Mouse (Mus musculus) neural tube, postnatal 0 days (tissue): Measurements from ENCODE around the gene Zgpat. TPM values are rescaled to one million over a fixed set of nuclear protein-coding genes. Genes with fewer than 3 reads are reported as not detected.

Source experiments
- polyA plus RNA-seq: library from polyadenylated mRNA; unstranded; fragments of >200 nt; fragmentation: Nextera tagmentation; extraction: Ambion mirVana; gene quantifications from 2 replicates; pipeline ENCODE4 v1.2.1, GENCODE M21; 2015

Gene Zgpat
- 42.7 and 53.2 TPM in 2 replicates for polyA plus RNA-seq

DNA sequence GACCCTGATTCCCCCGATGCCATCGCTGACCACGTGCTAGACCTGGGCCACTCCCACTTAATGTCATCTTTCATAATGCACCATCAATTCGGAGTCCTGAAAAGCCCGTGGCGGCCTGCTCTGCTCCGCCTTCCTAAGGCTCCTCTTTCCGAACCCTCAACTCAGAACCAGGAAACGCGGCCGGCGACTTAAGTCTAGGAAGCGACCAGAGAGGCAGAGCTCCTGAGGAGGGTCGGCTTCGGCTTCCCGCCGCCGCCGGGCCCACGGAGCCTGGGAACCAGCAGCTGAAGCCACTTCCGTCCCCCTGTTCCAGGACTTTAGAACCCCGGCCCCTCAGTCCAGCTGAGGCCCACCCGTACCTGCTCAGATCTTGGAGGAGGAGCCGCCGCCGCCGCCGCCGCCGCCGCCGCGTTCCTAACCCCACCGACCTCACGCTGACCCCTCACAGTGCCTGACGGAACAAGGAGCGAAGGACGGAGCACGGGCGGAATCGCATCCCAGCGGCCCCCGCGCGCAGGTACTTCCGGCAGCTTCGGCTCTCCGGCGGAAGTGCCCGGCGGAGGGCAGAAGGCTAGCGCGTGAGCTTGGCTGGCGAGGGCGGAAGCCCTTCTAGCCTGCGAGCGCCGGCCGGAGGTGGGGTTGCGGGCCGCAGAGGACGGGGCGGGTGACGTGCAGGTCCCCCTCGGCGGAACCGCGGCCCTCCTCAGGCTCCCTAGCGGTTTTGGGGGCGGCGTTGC is at the start of gene Zgpat, which contains the start of gene Arfrp1:
TSS of gene Zgpat (plus strand) at position 69 of the 737 bp plus-strand sequence.
TSS of gene Arfrp1 (minus strand) at position 545 of the 737 bp plus-strand sequence.

DNA sequence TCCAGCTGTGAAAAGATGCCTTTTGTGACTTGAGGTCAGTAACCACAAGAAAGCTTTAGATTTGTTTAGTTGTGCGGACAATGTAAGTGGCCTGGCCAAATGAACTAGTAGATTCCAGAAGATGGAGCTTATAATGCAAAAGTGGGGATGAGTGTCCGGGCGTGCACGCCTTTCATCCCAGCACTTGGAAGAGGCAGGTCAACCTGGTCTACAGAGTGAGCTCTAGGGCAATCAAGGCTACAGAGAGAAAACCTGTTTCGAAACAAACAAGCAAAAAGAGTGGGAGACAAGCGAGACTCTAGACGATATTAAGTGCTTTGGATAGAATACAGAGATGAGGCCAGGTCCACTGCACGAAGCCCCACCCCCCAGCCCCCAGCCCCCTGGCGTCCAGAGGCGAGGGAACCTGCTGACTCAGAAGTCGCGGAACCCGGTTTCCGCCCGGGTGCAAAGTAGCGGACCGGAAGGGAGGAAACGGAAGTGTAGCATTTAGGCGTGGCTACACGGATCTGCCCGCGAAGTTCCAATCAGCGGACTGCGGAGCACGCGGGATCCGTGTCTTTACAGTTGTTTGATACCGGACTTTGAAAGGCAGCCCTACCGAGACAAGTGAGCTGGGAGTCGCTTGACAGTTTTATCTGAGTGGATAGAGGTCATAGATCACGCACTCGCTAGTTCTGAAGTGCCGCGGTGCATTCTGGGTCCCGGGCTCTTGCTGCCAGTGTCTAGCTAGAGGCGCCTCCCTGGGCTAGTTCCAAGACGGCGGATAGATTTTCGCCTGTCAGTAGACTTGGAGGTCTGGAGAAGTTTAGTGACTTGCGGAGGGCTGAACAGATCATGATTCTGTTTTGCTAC is 45.3 kb upstream of the Zgpat start, which contains the start of gene Rtel1:
TSS of gene Rtel1 (plus strand) at position 492 of the 855 bp plus-strand sequence.

DNA sequence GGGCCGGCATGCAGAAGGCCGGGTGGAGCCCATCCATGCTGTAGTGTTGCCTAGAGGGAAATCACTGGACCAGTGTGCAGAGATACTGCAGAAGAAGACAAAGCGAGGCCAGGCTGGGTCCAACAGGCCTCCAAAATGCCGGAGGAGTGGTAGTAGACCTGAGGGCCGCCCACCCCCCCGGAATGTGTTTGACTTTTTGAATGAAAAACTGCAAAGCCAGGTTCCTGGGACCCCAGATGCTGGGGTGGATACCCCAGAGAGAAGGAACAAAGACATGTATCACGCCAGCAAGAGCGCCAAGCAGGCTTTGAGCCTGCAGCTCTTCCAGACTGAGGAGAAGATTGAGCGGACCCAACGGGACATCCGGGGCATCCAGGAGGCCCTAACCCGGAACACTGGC is 15.1 kb downstream of the Zgpat start, which contains the start of gene Lime1:
TSS of gene Lime1 (plus strand) at position 301 of the 400 bp plus-strand sequence.

Other genes starting within 250 kb of the Zgpat start
- gene Kcnq2, start 229.6 kb upstream of the Zgpat start, polyA plus RNA-seq: 33.0 and 38.9 TPM in 2 replicates
- 36.2 and 38.2 TPM in 2 replicates for gene Eef1a2, start 207.9 kb upstream of the Zgpat start, polyA plus RNA-seq
- gene Ppdpf, start 177.7 kb upstream of the Zgpat start, polyA plus RNA-seq: 349 and 370 TPM in 2 replicates
- not detected in 2 replicates for gene Ptk6, start 162.1 kb upstream of the Zgpat start, polyA plus RNA-seq
- gene Srms, start 151.7 kb upstream of the Zgpat start, polyA plus RNA-seq: 0.11 and 0.19 TPM in 2 replicates
- 0.22 TPM in 1 of 2 replicates, not detected in the other for gene Fndc11, start 144.9 kb upstream of the Zgpat start, polyA plus RNA-seq
- 0.19 and 0.21 TPM in 2 replicates for gene Helz2, start 122.9 kb upstream of the Zgpat start, polyA plus RNA-seq
- gene Gmeb2, start 76.9 kb upstream of the Zgpat start, polyA plus RNA-seq: 7.7 and 9.2 TPM in 2 replicates
- gene Stmn3, start 50.4 kb upstream of the Zgpat start, polyA plus RNA-seq: 1,810 and 1,899 TPM in 2 replicates
- gene Rtel1, start 45.2 kb upstream of the Zgpat start, polyA plus RNA-seq: 18.6 and 30.0 TPM in 2 replicates
- 66.6 and 66.8 TPM in 2 replicates for gene Arfrp1, start 476 bp downstream of the Zgpat start, polyA plus RNA-seq
- 27.5 and 35.9 TPM in 2 replicates for gene Lime1, start 15.2 kb downstream of the Zgpat start, polyA plus RNA-seq
- 11.9 and 14.3 TPM in 2 replicates for gene Zbtb46, start 94.5 kb downstream of the Zgpat start, polyA plus RNA-seq
- gene Abhd16b, start 128.3 kb downstream of the Zgpat start, polyA plus RNA-seq: not detected in 2 replicates
- 110 and 122 TPM in 2 replicates for gene Tpd52l2, start 132.2 kb downstream of the Zgpat start, polyA plus RNA-seq
- 256 and 272 TPM in 2 replicates for gene Dnajc5, start 155.6 kb downstream of the Zgpat start, polyA plus RNA-seq
- gene Uckl1, start 220.0 kb downstream of the Zgpat start, polyA plus RNA-seq: 40.5 and 51.8 TPM in 2 replicates
- 38.9 and 44.0 TPM in 2 replicates for gene Prpf6, start 226.9 kb downstream of the Zgpat start, polyA plus RNA-seq
- 67.1 and 78.8 TPM in 2 replicates for gene Zfp512b, start 227.9 kb downstream of the Zgpat start, polyA plus RNA-seq
- 125 and 145 TPM in 2 replicates for gene Samd10, start 234.3 kb downstream of the Zgpat start, polyA plus RNA-seq